Comparison of ENCODE assay signal across 7 mouse cellular contexts in the genomic region with DNA sequence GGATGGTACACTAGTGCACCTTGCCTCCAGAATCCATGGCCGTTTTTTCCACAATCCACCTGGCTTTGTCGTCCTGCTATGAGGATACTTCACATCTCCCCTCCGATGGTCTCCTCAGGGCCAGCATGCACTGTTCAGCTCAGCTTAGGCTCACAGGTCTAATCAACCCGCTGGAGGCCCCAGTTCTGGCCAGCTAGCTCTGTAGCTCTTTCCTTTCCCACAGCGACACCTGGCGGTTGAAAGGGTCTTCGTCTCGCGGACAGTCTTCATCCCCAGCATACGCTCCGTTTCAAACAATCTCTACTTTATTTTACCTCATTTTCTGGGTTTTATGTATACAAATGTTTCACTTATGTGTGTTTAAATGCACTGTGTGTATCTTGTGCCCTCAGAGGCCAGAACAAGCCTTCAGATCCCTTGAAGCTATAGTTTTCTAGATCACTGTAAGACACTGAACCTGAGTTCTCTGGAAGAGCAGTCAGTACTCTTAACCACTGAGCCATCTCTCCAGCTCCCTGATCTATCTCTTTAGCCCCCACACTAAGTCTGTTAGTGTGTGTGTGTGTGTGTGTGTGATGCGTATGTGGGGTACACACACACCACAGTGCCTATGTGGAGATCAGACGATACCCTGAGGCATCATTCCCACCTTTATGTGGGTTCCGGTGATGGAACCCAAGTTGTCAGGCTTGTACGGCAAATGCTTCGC. TPM values are rescaled to one million over a fixed set of nuclear protein-coding genes. Genes with fewer than 3 reads are reported as not detected.
DNase-seq lines count a peak whose midpoint lies in the region; ATAC-seq lines count a peak whose summit lies in the region.

No protein-coding gene starts in this region.

- H3K9ac ChIP-seq in embryonic facial prominence, embryonic 11.5 days (replicated peaks; ENCODE audit: low read length) = no peak overlapping the region
- peak overlapping the region; percentile 35; the same call in 1 of the 2 replicates for H3K9ac ChIP-seq in limb, embryonic 13.5 days
- H3K9ac ChIP-seq in midbrain, embryonic 15.5 days = no peak overlapping the region

- no peak overlapping the region for H3K4me2 ChIP-seq in embryonic facial prominence, embryonic 11.5 days (ENCODE audit: low read depth, low read length)
- no peak overlapping the region for H3K4me2 ChIP-seq in limb, embryonic 13.5 days (replicated peaks)
- H3K4me2 ChIP-seq in midbrain, embryonic 15.5 days = no peak overlapping the region

- H3K27ac ChIP-seq in embryonic facial prominence, embryonic 11.5 days (replicated peaks; ENCODE audit: low read depth, low read length) = no peak overlapping the region
- no peak overlapping the region for H3K27ac ChIP-seq in limb, embryonic 13.5 days
- no peak overlapping the region for H3K27ac ChIP-seq in midbrain, embryonic 15.5 days

- H3K4me3 ChIP-seq in embryonic facial prominence, embryonic 11.5 days (ENCODE audit: low read depth, low read length) = no peak overlapping the region
- H3K4me3 ChIP-seq in limb, embryonic 13.5 days = no peak overlapping the region
- no peak overlapping the region for H3K4me3 ChIP-seq in midbrain, embryonic 15.5 days

- H3K4me1 ChIP-seq in embryonic facial prominence, embryonic 11.5 days (ENCODE audit: control insufficient read depth, insufficient read depth, low read length) = no peaks in the 10 kb centered on the region
- H3K4me1 ChIP-seq in limb, embryonic 13.5 days = peaks cover 3% of the 10 kb centered on the region; the same call in 1 of the 2 replicates
- H3K4me1 ChIP-seq in midbrain, embryonic 15.5 days = no peaks in the 10 kb centered on the region

- 29% methylated on average over 16 of the region's 16 CpGs for WGBS in embryonic facial prominence, embryonic 11.5 days
- WGBS in limb, embryonic 13.5 days = 27% methylated on average over 16 of the region's 16 CpGs
- WGBS in midbrain, embryonic 15.5 days = 28% methylated on average over 16 of the region's 16 CpGs

- peak; percentile 93 for DNase-seq in adrenal gland, postnatal 25 days
- peak; percentile 96 for DNase-seq in embryonic facial prominence, embryonic 11.5 days (ENCODE audit: low spot score)
- peak; percentile 70 to 81 for DNase-seq in heart, adult 9 months (ENCODE audit: low spot score in 2 of 2)
- peak; percentile 80 to 92 for DNase-seq in kidney, adult 8-10 months
- peak; percentile 76 for DNase-seq in spleen, adult 12 weeks (ENCODE audit: low spot score)

- peak; percentile 82 for ATAC-seq in embryonic facial prominence, embryonic 11.5 days (replicated peaks; ENCODE audit: insufficient number of reproducible peaks, low FRiP score, low TSS enrichment, low read depth)
- peak; percentile 86 for ATAC-seq in limb, embryonic 13.5 days (ENCODE audit: low FRiP score, low read depth)
- ATAC-seq in midbrain, embryonic 15.5 days (replicated peaks) = peak; percentile 87

- no peaks in the 10 kb centered on the region for H3K27me3 ChIP-seq in embryonic facial prominence, embryonic 11.5 days (ENCODE audit: control insufficient read depth, insufficient read depth, low read length)
- 0 out of 2 replicates have a peak, but pooled peaks cover 3% of the 10 kb centered on the region for H3K27me3 ChIP-seq in limb, embryonic 13.5 days
- H3K27me3 ChIP-seq in midbrain, embryonic 15.5 days (replicated peaks) = no peaks in the 10 kb centered on the region

- H3K9me3 ChIP-seq in embryonic facial prominence, embryonic 11.5 days (replicated peaks; ENCODE audit: control insufficient read depth, low read length) = no peaks in the 10 kb centered on the region
- H3K9me3 ChIP-seq in limb, embryonic 13.5 days = 0 out of 2 replicates have a peak, but pooled peaks cover 8% of the 10 kb centered on the region
- H3K9me3 ChIP-seq in midbrain, embryonic 15.5 days = no peaks in the 10 kb centered on the region

- H3K36me3 ChIP-seq in embryonic facial prominence, embryonic 11.5 days (replicated peaks; ENCODE audit: control insufficient read depth, insufficient read depth, low read depth, low read length) = no peaks in the 10 kb centered on the region
- no peaks in the 10 kb centered on the region for H3K36me3 ChIP-seq in limb, embryonic 13.5 days
- H3K36me3 ChIP-seq in midbrain, embryonic 15.5 days (replicated peaks) = no peaks in the 10 kb centered on the region

RNA-seq across cellular contexts. Expression of a gene that starts 6.3 kb away (rescaled TPM):
- 6.0 and 6.2 TPM in 2 replicates for total RNA-seq in adrenal gland, postnatal 25 days (2021)
- 5.3 and 6.5 TPM in 2 replicates for polyA plus RNA-seq in embryonic facial prominence, embryonic 11.5 days (2014; fragmentation: Nextera tagmentation; extraction: Ambion mirVana)
- 7.9 and 9.9 TPM in 2 replicates for polyA plus RNA-seq in limb, embryonic 13.5 days (2015; fragmentation: Nextera tagmentation; extraction: Ambion mirVana)
- polyA plus RNA-seq in midbrain, embryonic 15.5 days (2015; fragmentation: Nextera tagmentation; extraction: Ambion mirVana) = 39.1 and 39.3 TPM in 2 replicates

RNA-seq across cellular contexts. Expression of a gene that starts 42.3 kb away (rescaled TPM):
- total RNA-seq in adrenal gland, postnatal 25 days (2021) = 42.9 and 45.9 TPM in 2 replicates
- 17.1 and 19.2 TPM in 2 replicates for polyA plus RNA-seq in embryonic facial prominence, embryonic 11.5 days (2014; fragmentation: Nextera tagmentation; extraction: Ambion mirVana)
- polyA plus RNA-seq in limb, embryonic 13.5 days (2015; fragmentation: Nextera tagmentation; extraction: Ambion mirVana) = 17.3 and 18.3 TPM in 2 replicates
- polyA plus RNA-seq in midbrain, embryonic 15.5 days (2015; fragmentation: Nextera tagmentation; extraction: Ambion mirVana) = 39.6 and 41.2 TPM in 2 replicates

RNA-seq across cellular contexts. Expression of a gene that starts 42.5 kb away (rescaled TPM):
- total RNA-seq in adrenal gland, postnatal 25 days (2021) = 90.6 and 91.1 TPM in 2 replicates
- polyA plus RNA-seq in embryonic facial prominence, embryonic 11.5 days (2014; fragmentation: Nextera tagmentation; extraction: Ambion mirVana) = 28.7 and 30.5 TPM in 2 replicates
- polyA plus RNA-seq in limb, embryonic 13.5 days (2015; fragmentation: Nextera tagmentation; extraction: Ambion mirVana) = 174 and 183 TPM in 2 replicates
- polyA plus RNA-seq in midbrain, embryonic 15.5 days (2015; fragmentation: Nextera tagmentation; extraction: Ambion mirVana) = 51.1 and 51.6 TPM in 2 replicates

RNA-seq across cellular contexts. Expression of a gene that starts 57.1 kb away (rescaled TPM):
- total RNA-seq in adrenal gland, postnatal 25 days (2021) = 34.9 and 41.2 TPM in 2 replicates
- polyA plus RNA-seq in embryonic facial prominence, embryonic 11.5 days (2014; fragmentation: Nextera tagmentation; extraction: Ambion mirVana) = 157 and 161 TPM in 2 replicates
- 125 and 127 TPM in 2 replicates for polyA plus RNA-seq in limb, embryonic 13.5 days (2015; fragmentation: Nextera tagmentation; extraction: Ambion mirVana)
- 23.6 and 26.7 TPM in 2 replicates for polyA plus RNA-seq in midbrain, embryonic 15.5 days (2015; fragmentation: Nextera tagmentation; extraction: Ambion mirVana)
